Mouse (Mus musculus) midbrain, embryonic 12.5 days (tissue): Measurements from ENCODE around the gene Carns1. TPM values are rescaled to one million over a fixed set of nuclear protein-coding genes. Genes with fewer than 3 reads are reported as not detected.

Experiments used
- ATAC-seq: fragments of 200-750 bp; cut with Nextera tagmentation; 2 replicates; pipeline ENCODE4 v1.8.0; 2017; ENCODE audit warnings: low read depth, moderate TSS enrichment, moderate library complexity; ENCODE audit not compliant: low FRiP score
- H3K27ac ChIP-seq: fragments of 300-500 bp; sonication (generic); replicated peaks from 2 replicates; pipeline ENCODE4 v1.5.1; 2016; ENCODE audit warnings: mild to moderate bottlenecking
- H3K27me3 ChIP-seq: fragments of 300-500 bp; sonication (generic); 2 replicates; pipeline ENCODE4 v1.6.1; 2016; ENCODE audit warnings: mild to moderate bottlenecking
- H3K36me3 ChIP-seq: fragments of 300-500 bp; sonication (generic); 2 replicates; pipeline ENCODE4 v1.6.1; 2016
- H3K4me1 ChIP-seq: fragments of 300-500 bp; sonication (generic); 2 replicates; pipeline ENCODE4 v1.6.1; 2016
- H3K4me2 ChIP-seq: fragments of 300-500 bp; sonication (generic); replicated peaks from 2 replicates; pipeline ENCODE4 v1.6.1; 2016; ENCODE audit warnings: mild to moderate bottlenecking, moderate library complexity
- H3K4me3 ChIP-seq: fragments of 300-500 bp; sonication (generic); 2 replicates; pipeline ENCODE4 v1.5.1; 2016; ENCODE audit warnings: mild to moderate bottlenecking
- H3K9ac ChIP-seq: fragments of 300-500 bp; sonication (generic); replicated peaks from 2 replicates; pipeline ENCODE4 v1.6.1; 2016; ENCODE audit warnings: mild to moderate bottlenecking, moderate library complexity
- H3K9me3 ChIP-seq: fragments of 300-500 bp; sonication (generic); 2 replicates; pipeline ENCODE4 v1.6.1; 2016; ENCODE audit warnings: mild to moderate bottlenecking
- WGBS: fragments of 180-500 bp; shearing (Covaris S2); methylation state at CpG from one replicate; pipeline ENCODE4 v1.1.7; 2016; 5-methylcytosine and 5-hydroxymethylcytosine counted together
- microRNA-seq: library from miRNA; unstranded; fragments of <30 nt; microRNA quantifications from one replicate; pipeline ENCODE4, GENCODE M21; 2017
- polyA plus RNA-seq: library from polyadenylated mRNA; unstranded; fragments of >200 nt; fragmentation: Nextera tagmentation; extraction: Ambion mirVana; gene quantifications from 2 replicates; pipeline ENCODE4 v1.2.1, GENCODE M21; 2016

Carns1 gene
- polyA plus RNA-seq, 1 experiment from 2014 or later: 4.2 TPM

GRCm38 (mm10) chr19:4120496-4120895, 54.8 kb downstream of the Carns1 start:
- no peaks in the 10 kb centered on the region for H3K9me3 ChIP-seq
- H3K36me3 ChIP-seq: peaks cover 21% of the 10 kb centered on the region
- peak overlapping the region; percentile 44 for H3K4me2 ChIP-seq
- ATAC-seq: no peak
- H3K4me3 ChIP-seq: peak overlapping the region; percentile 41; the same call in 1 of the 2 replicates
- H3K27me3 ChIP-seq: peaks cover 6% of the 10 kb centered on the region
- 94% methylated on average over 2 of the region's 2 CpGs for WGBS
- H3K4me1 ChIP-seq: peaks cover 12% of the 10 kb centered on the region
- H3K27ac ChIP-seq: no peak overlapping the region
- H3K9ac ChIP-seq: no peak overlapping the region

DNA sequence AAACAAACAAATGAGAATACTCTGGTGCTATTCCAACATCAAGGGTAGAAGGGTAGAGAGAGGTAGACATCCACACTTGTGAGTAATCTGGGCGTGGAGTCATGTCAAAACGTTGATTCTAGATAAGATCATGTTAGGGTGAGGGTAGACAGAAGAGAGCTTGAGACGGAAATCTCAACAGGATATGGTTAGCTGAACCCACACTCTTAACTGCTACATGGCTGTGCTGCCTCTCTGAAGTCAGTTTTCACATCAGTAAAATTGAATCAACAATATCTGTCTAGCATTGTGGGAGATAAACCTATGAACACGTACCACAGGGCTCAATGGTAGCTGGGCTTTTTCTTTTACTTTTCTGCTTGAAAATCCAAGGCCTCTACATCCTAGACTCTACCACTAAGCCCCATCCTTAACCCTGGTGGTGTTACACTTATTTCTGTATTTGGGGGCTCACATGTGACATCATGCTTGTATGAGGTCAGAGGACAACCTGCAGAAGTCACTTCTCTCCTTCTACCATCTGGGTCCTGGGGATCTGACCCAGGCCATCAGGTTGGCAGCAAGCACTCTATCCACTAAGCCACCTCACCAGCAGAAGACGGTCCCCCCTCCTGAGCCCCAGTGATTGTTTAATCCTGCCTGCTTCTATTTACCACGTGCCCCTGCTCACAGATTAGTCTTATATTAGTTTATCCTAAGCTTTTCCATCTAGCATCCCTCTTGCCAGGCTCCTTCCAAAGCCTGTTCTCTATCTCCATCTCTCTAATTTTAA, 55.4 kb downstream of the Carns1 start:
- 87% methylated on average over 6 of the region's 6 CpGs for WGBS
- Histone ChIP-seq H3K4me2 (peak overlapping the region; percentile 44), H3K27ac (no peak overlapping the region), H3K27me3 (peaks cover 6% of the 10 kb centered on the region), H3K9me3 (no peaks in the 10 kb centered on the region), H3K4me3 (no peak overlapping the region), H3K4me1 (peaks cover 10% of the 10 kb centered on the region), H3K9ac (no peak overlapping the region), H3K36me3 (peaks cover 26% of the 10 kb centered on the region)
- ATAC-seq: no peak

- Histone ChIP-seq H3K27me3 (peaks cover 6% of the 10 kb centered on the region), H3K4me2 (no peak overlapping the region), H3K9me3 (no peaks in the 10 kb centered on the region), H3K4me3 (no peak overlapping the region), H3K36me3 (peaks cover 42% of the 10 kb centered on the region), H3K27ac (no peak overlapping the region), H3K9ac (no peak overlapping the region), H3K4me1 (peaks cover 10% of the 10 kb centered on the region)
- no peak for ATAC-seq
- WGBS: 96% methylated on average over 2 of the region's 2 CpGs
Observed at GRCm38 (mm10) chr19:4118350-4118749, 56.9 kb downstream of the Carns1 start.

DNA sequence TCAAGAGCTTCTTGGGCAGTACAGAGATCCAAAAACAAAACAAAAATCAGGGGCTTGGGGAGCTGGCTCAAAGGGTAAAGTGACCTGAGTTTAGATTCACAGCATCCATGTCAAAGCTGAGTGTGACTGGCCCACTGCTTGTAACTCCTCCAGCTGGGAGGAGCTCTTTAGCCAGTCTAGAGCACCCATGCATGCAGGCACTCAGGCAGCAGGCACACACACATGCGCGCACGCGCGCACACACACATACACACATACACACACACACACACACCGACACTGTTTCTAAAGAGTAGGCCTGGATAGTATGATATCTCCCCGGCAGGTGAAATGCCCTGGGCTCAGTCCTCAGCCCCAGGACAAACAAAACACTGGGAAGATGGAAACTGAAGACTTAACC, 58.3 kb downstream of the Carns1 start:
- Histone ChIP-seq H3K27ac (no peak overlapping the region), H3K27me3 (peaks cover 6% of the 10 kb centered on the region), H3K9me3 (no peaks in the 10 kb centered on the region), H3K9ac (no peak overlapping the region), H3K4me2 (no peak overlapping the region), H3K36me3 (peaks cover 55% of the 10 kb centered on the region), H3K4me3 (no peak overlapping the region), H3K4me1 (peaks cover 10% of the 10 kb centered on the region)
- 93% methylated on average over 7 of the region's 7 CpGs for WGBS
- ATAC-seq: no peak

DNA sequence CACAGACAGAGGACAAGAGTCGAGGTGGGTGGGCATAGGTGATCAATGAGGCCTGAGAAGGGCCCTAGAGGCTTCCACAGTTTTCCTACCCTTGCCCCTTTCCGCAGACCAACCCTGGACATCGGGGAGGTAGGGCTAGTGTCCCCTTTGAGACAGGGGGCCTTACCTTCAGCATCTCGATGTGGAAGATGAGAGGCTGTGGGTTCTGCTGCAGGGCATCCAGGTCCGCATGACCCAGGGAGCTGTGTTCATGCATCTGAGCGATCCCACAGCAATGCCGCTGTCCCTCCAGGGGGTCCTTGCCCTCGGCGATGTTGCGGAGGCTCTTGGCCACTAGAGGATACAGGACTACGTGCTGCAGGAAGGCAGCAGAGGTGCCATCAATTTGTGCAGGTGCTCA, 59.5 kb downstream of the Carns1 start:
- peaks cover 62% of the 10 kb centered on the region for H3K36me3 ChIP-seq
- ATAC-seq: no peak

GRCm38 (mm10) chr19:4115144-4115543, 60.1 kb downstream of the Carns1 start:
- H3K4me2 ChIP-seq: no peak overlapping the region
- H3K9me3 ChIP-seq: no peaks in the 10 kb centered on the region
- 93% methylated on average over 10 of the region's 10 CpGs for WGBS

More for the DNA sequence above, 59.5 kb downstream of the Carns1 start:
- Histone ChIP-seq H3K9ac (no peak overlapping the region), H3K27me3 (peaks cover 6% of the 10 kb centered on the region), H3K27ac (no peak overlapping the region), H3K4me1 (peaks cover 8% of the 10 kb centered on the region), H3K4me2 (no peak overlapping the region), H3K4me3 (no peak overlapping the region), H3K9me3 (no peaks in the 10 kb centered on the region)
- WGBS: 82% methylated on average over 11 of the region's 11 CpGs

DNA sequence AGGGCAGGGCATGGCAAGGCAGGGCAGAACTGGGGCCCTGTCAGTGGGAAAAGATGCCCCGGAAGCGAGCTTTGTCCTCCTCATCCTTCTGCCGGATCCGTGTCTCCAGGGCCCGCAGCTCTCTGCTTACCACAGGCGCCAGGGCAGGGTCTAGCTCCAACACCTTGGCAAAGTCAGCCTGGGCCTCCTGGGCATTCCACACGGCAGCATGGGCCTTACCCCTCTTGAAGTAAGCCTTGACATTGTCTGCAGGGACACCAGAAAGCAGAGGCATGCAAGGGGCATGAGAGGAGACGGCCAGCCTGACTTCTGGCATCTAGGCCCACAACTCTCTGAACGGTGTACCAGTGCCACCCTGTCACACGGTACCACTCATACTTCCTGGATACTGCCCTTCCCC, 60.7 kb downstream of the Carns1 start:
- Histone ChIP-seq H3K9ac (no peak overlapping the region), H3K4me3 (no peak overlapping the region), H3K4me2 (no peak overlapping the region), H3K27ac (no peak overlapping the region), H3K36me3 (peaks cover 62% of the 10 kb centered on the region), H3K27me3 (no peaks in the 10 kb centered on the region), H3K4me1 (no peaks in the 10 kb centered on the region), H3K9me3 (no peaks in the 10 kb centered on the region)
- 92% methylated on average over 10 of the region's 10 CpGs for WGBS
- ATAC-seq: no peak

More at GRCm38 (mm10) chr19:4115144-4115543, 60.1 kb downstream of the Carns1 start:
- Histone ChIP-seq H3K36me3 (peaks cover 62% of the 10 kb centered on the region), H3K9ac (no peak overlapping the region), H3K27ac (no peak overlapping the region), H3K4me1 (peaks cover under 1% of the 10 kb centered on the region; the same call in 1 of the 2 replicates), H3K4me3 (no peak overlapping the region), H3K27me3 (peaks cover 2% of the 10 kb centered on the region)
- ATAC-seq: no peak

Small RNAs within 50 kb of the gene (microRNA-seq; reads per million reads assigned to microRNA genes)
- gene Gm26115: not detected

Other genes starting within 250 kb of the Carns1 start
- gene Aldh3b1, start 245.7 kb downstream of the Carns1 start, polyA plus RNA-seq: 0.83 and 0.96 TPM in 2 replicates
- 8.5 and 10.4 TPM in 2 replicates for gene Unc93b1, start 240.3 kb downstream of the Carns1 start, polyA plus RNA-seq
- gene Aldh3b3, start 216.8 kb downstream of the Carns1 start, polyA plus RNA-seq: not detected in 2 replicates
- 0.62 and 1.0 TPM in 2 replicates for gene Aldh3b2, start 203.2 kb downstream of the Carns1 start, polyA plus RNA-seq
- 0.88 and 1.3 TPM in 2 replicates for gene Acy3, start 188.9 kb downstream of the Carns1 start, polyA plus RNA-seq
- not detected in 2 replicates for gene Tbx10, start 182.7 kb downstream of the Carns1 start, polyA plus RNA-seq
- gene Nudt8, start 174.9 kb downstream of the Carns1 start, polyA plus RNA-seq: 15.6 and 17.6 TPM in 2 replicates
- 3.5 and 4.5 TPM in 2 replicates for gene Gm49405, start 174.9 kb downstream of the Carns1 start, polyA plus RNA-seq
- 3.6 and 5.2 TPM in 2 replicates for gene Doc2g, start 172.2 kb downstream of the Carns1 start, polyA plus RNA-seq
- 181 and 188 TPM in 2 replicates for gene Ndufv1, start 162.7 kb downstream of the Carns1 start, polyA plus RNA-seq
- 323 and 328 TPM in 2 replicates for gene Gstp1, start 137.5 kb downstream of the Carns1 start, polyA plus RNA-seq
- gene Gstp2, start 129.5 kb downstream of the Carns1 start, polyA plus RNA-seq: 1.6 and 2.4 TPM in 2 replicates
- not detected in 2 replicates for gene Gstp3, start 115.9 kb downstream of the Carns1 start, polyA plus RNA-seq
- gene Cabp2, start 93.9 kb downstream of the Carns1 start, polyA plus RNA-seq: not detected in 2 replicates
- gene Cdk2ap2, start 78.3 kb downstream of the Carns1 start, polyA plus RNA-seq: 66.7 and 68.0 TPM in 2 replicates
- gene Pitpnm1, start 75.5 kb downstream of the Carns1 start, polyA plus RNA-seq: 27.2 and 29.0 TPM in 2 replicates
- gene Aip, start 49.6 kb downstream of the Carns1 start, polyA plus RNA-seq: 59.5 and 63.6 TPM in 2 replicates
- gene Gpr152, start 35.7 kb downstream of the Carns1 start, polyA plus RNA-seq: not detected in 2 replicates
- 0.12 and 0.14 TPM in 2 replicates for gene Cabp4, start 31.4 kb downstream of the Carns1 start, polyA plus RNA-seq
- gene Coro1b, start 26.9 kb downstream of the Carns1 start, polyA plus RNA-seq: 121 and 133 TPM in 2 replicates
- 0.42 and 0.71 TPM in 2 replicates for gene Ptprcap, start 21.9 kb downstream of the Carns1 start, polyA plus RNA-seq
- gene Rps6kb2, start 12.1 kb downstream of the Carns1 start, polyA plus RNA-seq: 62.8 and 63.3 TPM in 2 replicates
- 0.73 and 0.86 TPM in 2 replicates for gene Tbc1d10c, start 15.8 kb upstream of the Carns1 start, polyA plus RNA-seq
- gene Ppp1ca, start 16.6 kb upstream of the Carns1 start, polyA plus RNA-seq: 709 and 733 TPM in 2 replicates
- 35.0 and 41.5 TPM in 2 replicates for gene Rad9a, start 26.2 kb upstream of the Carns1 start, polyA plus RNA-seq
- gene Clcf1, start 38.8 kb upstream of the Carns1 start, polyA plus RNA-seq: 0.48 and 0.94 TPM in 2 replicates
- not detected in 2 replicates for gene AC109138.7, start 38.9 kb upstream of the Carns1 start, polyA plus RNA-seq
- gene Pold4, start 56.4 kb upstream of the Carns1 start, polyA plus RNA-seq: 15.2 and 16.1 TPM in 2 replicates
- gene Ssh3, start 93.7 kb upstream of the Carns1 start, polyA plus RNA-seq: 6.0 and 7.5 TPM in 2 replicates
- 17.6 and 18.9 TPM in 2 replicates for gene Ankrd13d, start 107.7 kb upstream of the Carns1 start, polyA plus RNA-seq
- gene Grk2, start 130.7 kb upstream of the Carns1 start, polyA plus RNA-seq: 18.4 and 19.3 TPM in 2 replicates
- 58.0 and 63.2 TPM in 2 replicates for gene Kdm2a, start 222.8 kb upstream of the Carns1 start, polyA plus RNA-seq